In genomic region chr1:167152442-167152841, GRCm38 (mm10) we compare ENCODE assay signal across 16 mouse cellular contexts.
"Had no signal": no experiment of that assay in that cellular context is flagged by ENCODE, and none has a peak within 500 bp of the region (broad histone marks: within the 10 kb centered on the region; RNA-seq: fewer than 3 reads in every experiment).

No protein-coding gene starts in this region.

- H3K36me3 ChIP-seq: midbrain, embryonic 13.5 days; midbrain, embryonic 15.5 days; neural tube, embryonic 12.5 days; stomach, embryonic 15.5 days had no signal

- H3K9ac ChIP-seq: liver, postnatal 0 days; midbrain, embryonic 13.5 days; midbrain, embryonic 15.5 days; neural tube, embryonic 12.5 days; stomach, embryonic 15.5 days had no signal

- H3K4me1 ChIP-seq: megakaryocyte, embryonic 14.5 days; midbrain, embryonic 13.5 days; midbrain, embryonic 15.5 days; neural tube, embryonic 12.5 days; stomach, embryonic 15.5 days had no signal

- H3K9me3 ChIP-seq: megakaryocyte, embryonic 14.5 days; stomach, embryonic 15.5 days had no signal

- DNase-seq: liver, postnatal 0 days; lung, adult 2 months; lung, postnatal 10 days; lung, postnatal 36 days; right cerebral cortex, postnatal 14 days; thymus, adult 2 months; thymus, postnatal 25 days; thymus, postnatal 4 days had no signal

- H3K27ac ChIP-seq: macrophage; midbrain, embryonic 13.5 days; midbrain, embryonic 15.5 days; neural tube, embryonic 12.5 days; stomach, embryonic 15.5 days; stomach, postnatal 0 days had no signal

- ATAC-seq: liver, postnatal 0 days; midbrain, embryonic 13.5 days; midbrain, embryonic 15.5 days had no signal

- H3K27me3 ChIP-seq: megakaryocyte, embryonic 14.5 days; midbrain, embryonic 13.5 days; midbrain, embryonic 15.5 days; neural tube, embryonic 12.5 days; stomach, embryonic 15.5 days had no signal

- H3K4me2 ChIP-seq: midbrain, embryonic 11.5 days; midbrain, embryonic 13.5 days; midbrain, embryonic 15.5 days; neural tube, embryonic 12.5 days; stomach, embryonic 15.5 days had no signal

- H3K4me3 ChIP-seq: megakaryocyte, embryonic 14.5 days; midbrain, embryonic 13.5 days; midbrain, embryonic 15.5 days; neural tube, embryonic 12.5 days; stomach, embryonic 15.5 days had no signal
